Mouse (Mus musculus) 416B (cell line): ENCODE measurements around the gene Ss18l2.

ENCODE experiments used
- DNase-seq: peaks from one replicate; pipeline ENCODE4 v3.0.0; 2011; ENCODE audit warnings: low read depth

The Ss18l2 gene

GRCm38 (mm10) chr9:121709898-121710583, at the start of gene Ss18l2:
TSS of gene Ss18l2 (plus strand) at chr9:121710329.
- DNase-seq: peak; percentile 99

GRCm38 (mm10) chr9:121663467-121663866, 46.7 kb upstream of the Ss18l2 start:
- DNase-seq: no peak

GRCm38 (mm10) chr9:121664104-121664503, 46.0 kb upstream of the Ss18l2 start:
- no peak for DNase-seq

- no peak for DNase-seq
Observed at GRCm38 (mm10) chr9:121666957-121667630, 43.0 kb upstream of the Ss18l2 start.

- DNase-seq: no peak
Observed at GRCm38 (mm10) chr9:121667822-121668221, 42.3 kb upstream of the Ss18l2 start.

- no peak for DNase-seq
Observed at GRCm38 (mm10) chr9:121669348-121669791, 40.8 kb upstream of the Ss18l2 start.

GRCm38 (mm10) chr9:121671300-121671699, 38.8 kb upstream of the Ss18l2 start:
- peak; percentile 74 for DNase-seq

- DNase-seq: peak; percentile 18
Observed at GRCm38 (mm10) chr9:121672311-121672710, 37.8 kb upstream of the Ss18l2 start.

- no peak for DNase-seq
Observed at GRCm38 (mm10) chr9:121673716-121674115, 36.4 kb upstream of the Ss18l2 start.

GRCm38 (mm10) chr9:121675011-121675410, 35.1 kb upstream of the Ss18l2 start:
- peak; percentile 67 for DNase-seq

- DNase-seq: no peak
Observed at GRCm38 (mm10) chr9:121675556-121675955, 34.6 kb upstream of the Ss18l2 start.

GRCm38 (mm10) chr9:121677069-121677468, 33.1 kb upstream of the Ss18l2 start:
- peak; percentile 73 for DNase-seq

- DNase-seq: no peak
Observed at GRCm38 (mm10) chr9:121677476-121677875, 32.7 kb upstream of the Ss18l2 start.

- peak; percentile 38 for DNase-seq
Observed at GRCm38 (mm10) chr9:121679549-121679948, 30.6 kb upstream of the Ss18l2 start.

- no peak for DNase-seq
Observed at GRCm38 (mm10) chr9:121681191-121681590, 28.9 kb upstream of the Ss18l2 start.

- no peak for DNase-seq
Observed at GRCm38 (mm10) chr9:121682037-121682680, 28.0 kb upstream of the Ss18l2 start.

- DNase-seq: no peak
Observed at GRCm38 (mm10) chr9:121684702-121685101, 25.4 kb upstream of the Ss18l2 start.

GRCm38 (mm10) chr9:121690200-121690651, 19.9 kb upstream of the Ss18l2 start:
- DNase-seq: no peak

GRCm38 (mm10) chr9:121690734-121691133, 19.4 kb upstream of the Ss18l2 start:
- no peak for DNase-seq

GRCm38 (mm10) chr9:121694736-121695135, 15.4 kb upstream of the Ss18l2 start:
- DNase-seq: no peak

GRCm38 (mm10) chr9:121696626-121697025, 13.5 kb upstream of the Ss18l2 start:
- DNase-seq: no peak

- peak; percentile 64 for DNase-seq
Observed at GRCm38 (mm10) chr9:121697150-121698049, 12.7 kb upstream of the Ss18l2 start.
